Mouse (Mus musculus): ENCODE measurements around the gene Sh3bgrl2. TPM values are rescaled to one million over a fixed set of nuclear protein-coding genes. Genes with fewer than 3 reads are reported as not detected.

The Sh3bgrl2 gene
- total RNA-seq, 2 experiments from 2014 or later: 35.2 to 35.5 TPM

- DNase-seq (ENCODE audit: low spot score in 2 of 2): no peak
- intact Hi-C loops (cut with DNase I): no loop called here
Observed at GRCm38 (mm10) chr9:83656960-83657651, 109.0 kb downstream of the Sh3bgrl2 start.

- intact Hi-C loops (cut with DNase I): no loop called here
- no peak for DNase-seq (ENCODE audit: low spot score in 2 of 2)
Observed at GRCm38 (mm10) chr9:83657652-83658002, 109.5 kb downstream of the Sh3bgrl2 start.

- no peak for DNase-seq (ENCODE audit: low spot score in 2 of 2)
- intact Hi-C loops (cut with DNase I): no loop called here
Observed at GRCm38 (mm10) chr9:83659081-83659480, 111.0 kb downstream of the Sh3bgrl2 start.

GRCm38 (mm10) chr9:83661811-83662210 lies 113.7 kb downstream of the Sh3bgrl2 start:
- DNase-seq (ENCODE audit: low spot score in 2 of 2): no peak
- intact Hi-C loops (cut with DNase I): no loop called here

GRCm38 (mm10) chr9:83663981-83664897 lies 116.1 kb downstream of the Sh3bgrl2 start:
- DNase-seq (ENCODE audit: low spot score in 2 of 2): no peak
- intact Hi-C loops (cut with DNase I): no loop called here

- intact Hi-C loops (cut with DNase I): no loop called here
- DNase-seq (ENCODE audit: low spot score in 2 of 2): no peak
Observed at GRCm38 (mm10) chr9:83664951-83665350, 116.8 kb downstream of the Sh3bgrl2 start.

GRCm38 (mm10) chr9:83667031-83667430 lies 118.9 kb downstream of the Sh3bgrl2 start:
- intact Hi-C loops (cut with DNase I): no loop called here
- DNase-seq (ENCODE audit: low spot score in 2 of 2): no peak

GRCm38 (mm10) chr9:83679626-83680025 lies 131.5 kb downstream of the Sh3bgrl2 start:
- DNase-seq (ENCODE audit: low spot score in 2 of 2): no peak
- intact Hi-C loops (cut with DNase I): no loop called here

- DNase-seq (ENCODE audit: low spot score in 2 of 2): no peak
- intact Hi-C loops (cut with DNase I): no loop called here
Observed at GRCm38 (mm10) chr9:83681661-83682655, 133.8 kb downstream of the Sh3bgrl2 start.

- intact Hi-C loops (cut with DNase I): no loop called here
- DNase-seq (ENCODE audit: low spot score in 2 of 2): peak; percentile 14
Observed at GRCm38 (mm10) chr9:83686511-83687100, 138.5 kb downstream of the Sh3bgrl2 start.

- no peak for DNase-seq (ENCODE audit: low spot score in 2 of 2)
- intact Hi-C loops (cut with DNase I): no loop called here
Observed at GRCm38 (mm10) chr9:83687904-83688303, 139.8 kb downstream of the Sh3bgrl2 start.

Other genes with a start within 250 kb of the Sh3bgrl2 start
- gene Lca5, start 107.2 kb upstream of the Sh3bgrl2 start, total RNA-seq (2021): 10 to 100 TPM; 17.9 to 18.6 TPM